Mouse (Mus musculus) megakaryocyte, embryonic 14.5 days (primary cell): ENCODE measurements around the gene Ckap5.
"Not testable (repeated sequence)": the region's sequence is repeated elsewhere in the genome, so short reads cannot be mapped to it uniquely, and the experiment has no call there.

Source experiments
- FLI1 ChIP-seq: IDR thresholded peaks from 2 replicates; pipeline ENCODE4 v1.6.1; 2012; ENCODE audit warnings: low read length, inconsistent platforms, mixed read lengths
- GATA1 ChIP-seq: IDR thresholded peaks from 3 replicates; pipeline ENCODE4 v1.6.1; 2012; ENCODE audit warnings: mixed read lengths, low read length, inconsistent platforms, borderline replicate concordance

- TF ChIP-seq GATA1, FLI1: not testable (repeated sequence)
Measured at GRCm38 (mm10) chr2:91487295-91487694, 39.3 kb upstream of the Ckap5 start.
